Mouse (Mus musculus): ENCODE results near the gene Metrnl. TPM values are rescaled to one million over a fixed set of nuclear protein-coding genes. Genes with fewer than 3 reads are reported as not detected.

Gene Metrnl
- polyA plus RNA-seq (2017; shearing (Covaris generic)) = 22.9 TPM

DNA sequence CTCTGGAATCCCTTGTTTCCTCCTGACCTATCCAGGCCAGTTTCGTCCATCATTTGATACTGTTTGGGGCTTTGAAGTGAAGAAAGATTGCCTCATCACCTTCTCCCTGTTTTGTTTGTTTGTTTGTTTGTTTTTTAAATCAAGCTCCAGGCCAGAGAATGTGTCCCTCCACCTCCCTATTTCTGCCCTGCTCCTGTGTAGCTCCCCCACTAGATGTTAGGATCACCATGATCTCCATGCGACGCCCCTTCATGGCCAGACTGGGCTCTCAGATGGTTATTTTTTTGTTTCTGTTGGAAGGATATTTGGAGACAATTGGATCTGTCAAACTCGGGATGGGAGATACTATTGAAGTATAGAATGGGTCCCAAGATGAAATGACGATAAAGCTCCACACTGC is at the start of gene Metrnl:
Metrnl (plus strand) TSS at position 301 of the 400 bp plus-strand sequence.

GRCm38 (mm10) chr11:121672990-121673572 is 28.3 kb upstream of the Metrnl start, which contains the start of gene B3gntl1:
TSS of gene B3gntl1 (minus strand) at chr11:121673153.

Other genes starting within 250 kb of the Metrnl start
- 33.7 TPM for gene Tbcd, start 249.6 kb upstream of the Metrnl start, polyA plus RNA-seq (2017; shearing (Covaris generic))
- gene Zfp750, start 182.2 kb upstream of the Metrnl start, polyA plus RNA-seq (2017; shearing (Covaris generic)) = 0.27 TPM
- 8.0 TPM for gene B3gntl1, start 28.4 kb upstream of the Metrnl start, polyA plus RNA-seq (2017; shearing (Covaris generic))
- not detected for gene Ptchd3, start 128.7 kb downstream of the Metrnl start, polyA plus RNA-seq (2017; shearing (Covaris generic))

Data from effector memory CD4-positive, alpha-beta T cell, adult 7 months (primary cell).